Mouse (Mus musculus) liver, embryonic 14.5 days (tissue): ENCODE results near the gene Tunar.

ENCODE experiments used
- CTCF ChIP-seq: IDR thresholded peaks from 2 replicates; pipeline ENCODE4 v1.5.1; 2016; ENCODE audit warnings: antibody characterized with exemption, low read depth, control low read depth
- EP300 ChIP-seq: IDR thresholded peaks from 2 replicates; pipeline ENCODE4 v1.6.1; 2016; ENCODE audit warnings: antibody characterized with exemption, low read depth

DNA sequence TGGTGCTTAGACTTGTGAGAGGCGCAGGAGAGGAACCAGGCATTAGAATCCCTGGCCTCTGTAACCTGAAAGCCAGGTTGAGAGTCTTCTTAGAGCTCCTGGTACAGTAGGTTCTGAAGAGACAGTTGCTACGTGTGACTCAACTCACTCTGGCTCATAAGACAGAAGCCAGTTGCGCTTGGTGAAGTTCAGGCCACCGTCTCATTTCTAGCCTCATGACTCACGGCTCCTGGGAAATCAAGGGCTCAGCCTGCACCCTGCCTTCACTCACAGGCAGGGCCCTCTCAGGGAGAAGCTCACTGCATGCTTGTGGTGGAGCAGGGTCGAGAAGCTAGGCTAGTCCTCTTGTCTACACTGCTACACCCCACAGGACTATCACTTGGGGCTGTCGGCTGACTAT, 92.9 kb downstream of the Tunar start:
- no peak for TF ChIP-seq CTCF
- TF ChIP-seq EP300: no peak
